Mouse (Mus musculus): ENCODE data around the gene Tpbgl.

Gene Tpbgl

GRCm38 (mm10) chr7:99626376-99627270 is at the start of gene Tpbgl:
TSS of gene Tpbgl (minus strand) at chr7:99627103.
- DNase-seq, result peak; percentile 44

- DNase-seq, result peak; percentile 21
Observed at GRCm38 (mm10) chr7:99674890-99675289, 48.0 kb upstream of the Tpbgl start.

- no peak for DNase-seq
Observed at GRCm38 (mm10) chr7:99674209-99674608, 47.3 kb upstream of the Tpbgl start.

GRCm38 (mm10) chr7:99673188-99673587 is 46.3 kb upstream of the Tpbgl start:
- DNase-seq, result no peak

- no peak for DNase-seq
Observed at GRCm38 (mm10) chr7:99671544-99672435, 44.9 kb upstream of the Tpbgl start.

GRCm38 (mm10) chr7:99670915-99671314 is 44.0 kb upstream of the Tpbgl start:
- no peak for DNase-seq

- DNase-seq, result peak; percentile 30
Observed at GRCm38 (mm10) chr7:99668802-99669201, 41.9 kb upstream of the Tpbgl start.

- DNase-seq, result no peak
Observed at GRCm38 (mm10) chr7:99667096-99667495, 40.2 kb upstream of the Tpbgl start.

GRCm38 (mm10) chr7:99665731-99666452 is 39.0 kb upstream of the Tpbgl start:
- no peak for DNase-seq

- DNase-seq, result peak; percentile 13
Observed at GRCm38 (mm10) chr7:99664571-99665485, 37.9 kb upstream of the Tpbgl start.

- no peak for DNase-seq
Observed at GRCm38 (mm10) chr7:99663507-99664220, 36.8 kb upstream of the Tpbgl start.

- DNase-seq, result no peak
Observed at GRCm38 (mm10) chr7:99662311-99662710, 35.4 kb upstream of the Tpbgl start.

- DNase-seq, result no peak
Observed at GRCm38 (mm10) chr7:99661571-99662230, 34.8 kb upstream of the Tpbgl start.

- no peak for DNase-seq
Observed at GRCm38 (mm10) chr7:99661071-99661470, 34.2 kb upstream of the Tpbgl start.

- DNase-seq, result peak; percentile 50
Observed at GRCm38 (mm10) chr7:99659379-99660029, 32.6 kb upstream of the Tpbgl start.

- DNase-seq, result no peak
Observed at GRCm38 (mm10) chr7:99654244-99654643, 27.3 kb upstream of the Tpbgl start.

- DNase-seq, result no peak
Observed at GRCm38 (mm10) chr7:99649585-99649984, 22.7 kb upstream of the Tpbgl start.

- DNase-seq, result no peak
Observed at GRCm38 (mm10) chr7:99648623-99649022, 21.7 kb upstream of the Tpbgl start.

GRCm38 (mm10) chr7:99644701-99645100 is 17.8 kb upstream of the Tpbgl start:
- DNase-seq, result no peak

- no peak for DNase-seq
Observed at GRCm38 (mm10) chr7:99642078-99642477, 15.2 kb upstream of the Tpbgl start.

All from kidney, adult 11 months (tissue).